Mouse (Mus musculus): Measurements from ENCODE around the gene Fgf5.

DNA sequence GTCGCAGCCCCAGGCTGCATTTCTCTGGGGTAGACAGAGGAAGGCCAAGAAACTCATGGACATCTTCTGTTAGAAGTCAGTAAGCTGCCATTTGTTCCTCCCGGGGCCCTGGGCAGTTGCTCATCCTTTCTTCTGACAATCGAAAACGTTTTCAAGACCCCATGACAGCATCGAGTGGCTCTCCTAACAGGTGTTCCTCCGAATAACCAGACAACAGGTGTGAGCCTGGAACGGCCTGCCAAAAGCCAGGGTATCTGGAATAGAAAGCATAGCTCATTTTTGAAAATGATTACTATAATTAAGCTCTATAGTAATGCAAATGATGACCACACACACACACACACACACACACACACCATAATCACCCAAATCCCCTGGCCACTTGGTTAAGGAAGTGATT lies 7.2 kb upstream of the Fgf5 start:
- TF ChIP-seq CTCF (IDR thresholded peaks at IDR 0.05; ENCODE audit: control insufficient read depth, insufficient read depth, insufficient replicate concordance, low read depth, low read length) (no peak), POLR2A (IDR thresholded peaks at IDR 0.05; ENCODE audit: control insufficient read depth, low read depth, low read length) (no peak)
